Mouse (Mus musculus): ENCODE results near the gene Olfr437. TPM values are rescaled to one million over a fixed set of nuclear protein-coding genes. Genes with fewer than 3 reads are reported as not detected.

Olfr437 gene
- polyA plus RNA-seq, 1 experiment: not detected

DNA sequence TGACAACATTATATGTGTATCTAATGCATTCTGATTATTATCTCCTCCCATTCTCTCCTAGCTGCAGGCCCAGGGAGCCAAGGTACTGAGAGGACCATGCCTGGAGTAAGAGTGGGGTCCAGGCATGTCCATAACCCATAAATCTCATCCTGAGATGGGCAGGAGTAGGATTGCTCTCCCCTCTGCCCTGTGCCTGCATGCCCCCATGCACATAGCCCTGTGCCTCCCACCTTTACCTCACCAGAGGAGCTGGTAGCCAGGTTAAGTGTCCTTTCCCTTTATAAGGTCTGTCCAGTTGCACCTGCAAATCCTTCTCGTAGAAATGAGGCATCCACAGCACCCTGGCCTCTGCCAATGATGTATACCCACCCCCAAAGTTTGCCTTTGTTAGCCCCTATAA, 15.0 kb downstream of the Olfr437 start:
- TF ChIP-seq POLR2AphosphoS2 (IDR thresholded peaks at IDR 0.05; ENCODE audit: insufficient read length, low read depth): no peak
- TF ChIP-seq POLR2A (IDR thresholded peaks at IDR 0.05; ENCODE audit: insufficient read length, low read depth): no peak
- TF ChIP-seq MYOD1 (IDR thresholded peaks at IDR 0.05; ENCODE audit: control insufficient read depth in 1 of 3, insufficient read length in 2 of 3, low read depth in 2 of 3): no peak
- no peak for TF ChIP-seq CEBPB (IDR thresholded peaks at IDR 0.05; ENCODE audit: insufficient read depth, poor library complexity, severe bottlenecking)
- TF ChIP-seq SRF (IDR thresholded peaks at IDR 0.05; ENCODE audit: control insufficient read depth, insufficient read length, low read depth): no peak
- TF ChIP-seq USF1 (IDR thresholded peaks at IDR 0.05; ENCODE audit: low read depth): no peak
- no peak for TF ChIP-seq E2F4 (IDR thresholded peaks at IDR 0.05; ENCODE audit: insufficient read depth)
- no peak for TF ChIP-seq TCF12 (IDR thresholded peaks at IDR 0.05; ENCODE audit: insufficient read depth, poor library complexity, severe bottlenecking)
- no peak for TF ChIP-seq MAX (IDR thresholded peaks at IDR 0.05; ENCODE audit: low read depth)
- TF ChIP-seq REST (IDR thresholded peaks at IDR 0.05; ENCODE audit: insufficient read depth, insufficient read length): no peak
- TF ChIP-seq MYOG (IDR thresholded peaks at IDR 0.05; ENCODE audit: control insufficient read depth in 1 of 3, insufficient read depth in 1 of 3, insufficient read length in 2 of 3, low read depth in 2 of 3): no peak
- TF ChIP-seq TCF3 (IDR thresholded peaks at IDR 0.05; ENCODE audit: insufficient read length, low read depth): no peak
- no peaks in the 10 kb centered on the region for H3K36me3 ChIP-seq (ENCODE audit: control insufficient read depth, insufficient read depth)
- no peaks in the 10 kb centered on the region for H3K79me2 ChIP-seq (ENCODE audit: control insufficient read depth, insufficient read depth)

GRCm38 (mm10) chr6:43178584-43179501, 15.8 kb downstream of the Olfr437 start:
- TF ChIP-seq MAX (IDR thresholded peaks at IDR 0.05; ENCODE audit: low read depth) (no peak), E2F4 (IDR thresholded peaks at IDR 0.05; ENCODE audit: insufficient read depth) (no peak), MYOD1 (IDR thresholded peaks at IDR 0.05; ENCODE audit: control insufficient read depth in 1 of 3, insufficient read length in 2 of 3, low read depth in 2 of 3) (no peak), TCF12 (IDR thresholded peaks at IDR 0.05; ENCODE audit: insufficient read depth, poor library complexity, severe bottlenecking) (no peak), TCF3 (IDR thresholded peaks at IDR 0.05; ENCODE audit: insufficient read length, low read depth) (no peak), CEBPB (IDR thresholded peaks at IDR 0.05; ENCODE audit: insufficient read depth, poor library complexity, severe bottlenecking) (no peak)
- H3K4me3 ChIP-seq: no peak overlapping the region
- H3K79me2 ChIP-seq (ENCODE audit: control insufficient read depth, insufficient read depth): no peaks in the 10 kb centered on the region
- H3K36me3 ChIP-seq (ENCODE audit: control insufficient read depth, insufficient read depth): no peaks in the 10 kb centered on the region
- no peak overlapping the region for H3K4me2 ChIP-seq (ENCODE audit: low read depth)
- no peak overlapping the region for H3ac ChIP-seq (ENCODE audit: control insufficient read depth, insufficient read length)
- no peaks in the 10 kb centered on the region for H3K27me3 ChIP-seq (ENCODE audit: control insufficient read depth, insufficient read depth, insufficient read length)

More for the DNA sequence above, 15.0 kb downstream of the Olfr437 start:
- Histone ChIP-seq H3ac (ENCODE audit: control insufficient read depth, insufficient read length) (no peak overlapping the region), H3K27me3 (ENCODE audit: control insufficient read depth, insufficient read depth, insufficient read length) (no peaks in the 10 kb centered on the region), H3K4me3 (no peak overlapping the region), H3K4me2 (ENCODE audit: low read depth) (no peak overlapping the region)

- no peak for TF ChIP-seq TCF12 (IDR thresholded peaks at IDR 0.05; ENCODE audit: insufficient read depth, poor library complexity, severe bottlenecking)
- TF ChIP-seq E2F4 (IDR thresholded peaks at IDR 0.05; ENCODE audit: insufficient read depth): no peak
Observed at GRCm38 (mm10) chr6:43190986-43191385, 27.9 kb downstream of the Olfr437 start.

GRCm38 (mm10) chr6:43196781-43197180, 33.7 kb downstream of the Olfr437 start, which contains the start of gene Olfr435:
Gene Olfr435 (plus strand): TSS chr6:43197146.
- Histone ChIP-seq H3K79me2 (ENCODE audit: control insufficient read depth, insufficient read depth) (no peaks in the 10 kb centered on the region), H3K27me3 (ENCODE audit: control insufficient read depth, insufficient read depth, insufficient read length) (no peaks in the 10 kb centered on the region), H3K4me2 (ENCODE audit: low read depth) (no peak within 1 kb of the TSS), H3ac (ENCODE audit: control insufficient read depth, insufficient read length) (no peak within 1 kb of the TSS), H3K4me3 (no peak within 1 kb of the TSS), H3K36me3 (ENCODE audit: control insufficient read depth, insufficient read depth) (no peaks in the 10 kb centered on the region)
- TF ChIP-seq POLR2A (IDR thresholded peaks at IDR 0.05; ENCODE audit: insufficient read length, low read depth) (no peak), TCF3 (IDR thresholded peaks at IDR 0.05; ENCODE audit: insufficient read length, low read depth) (no peak), MYOD1 (IDR thresholded peaks at IDR 0.05; ENCODE audit: control insufficient read depth in 1 of 3, insufficient read length in 2 of 3, low read depth in 2 of 3) (no peak), E2F4 (IDR thresholded peaks at IDR 0.05; ENCODE audit: insufficient read depth) (no peak), REST (IDR thresholded peaks at IDR 0.05; ENCODE audit: insufficient read depth, insufficient read length) (no peak), TCF12 (IDR thresholded peaks at IDR 0.05; ENCODE audit: insufficient read depth, poor library complexity, severe bottlenecking) (no peak), SRF (IDR thresholded peaks at IDR 0.05; ENCODE audit: control insufficient read depth, insufficient read length, low read depth) (no peak), POLR2AphosphoS2 (IDR thresholded peaks at IDR 0.05; ENCODE audit: insufficient read length, low read depth) (no peak), MAX (IDR thresholded peaks at IDR 0.05; ENCODE audit: low read depth) (no peak), USF1 (IDR thresholded peaks at IDR 0.05; ENCODE audit: low read depth) (no peak), MYOG (IDR thresholded peaks at IDR 0.05; ENCODE audit: control insufficient read depth in 1 of 3, insufficient read depth in 1 of 3, insufficient read length in 2 of 3, low read depth in 2 of 3) (no peak), CEBPB (IDR thresholded peaks at IDR 0.05; ENCODE audit: insufficient read depth, poor library complexity, severe bottlenecking) (no peak)

More at GRCm38 (mm10) chr6:43190986-43191385, 27.9 kb downstream of the Olfr437 start:
- H3K79me2 ChIP-seq (ENCODE audit: control insufficient read depth, insufficient read depth): no peaks in the 10 kb centered on the region
- no peak overlapping the region for H3K4me3 ChIP-seq
- no peaks in the 10 kb centered on the region for H3K36me3 ChIP-seq (ENCODE audit: control insufficient read depth, insufficient read depth)
- no peak overlapping the region for H3K4me2 ChIP-seq (ENCODE audit: low read depth)
- H3ac ChIP-seq (ENCODE audit: control insufficient read depth, insufficient read length): no peak overlapping the region
- no peaks in the 10 kb centered on the region for H3K27me3 ChIP-seq (ENCODE audit: control insufficient read depth, insufficient read depth, insufficient read length)

DNA sequence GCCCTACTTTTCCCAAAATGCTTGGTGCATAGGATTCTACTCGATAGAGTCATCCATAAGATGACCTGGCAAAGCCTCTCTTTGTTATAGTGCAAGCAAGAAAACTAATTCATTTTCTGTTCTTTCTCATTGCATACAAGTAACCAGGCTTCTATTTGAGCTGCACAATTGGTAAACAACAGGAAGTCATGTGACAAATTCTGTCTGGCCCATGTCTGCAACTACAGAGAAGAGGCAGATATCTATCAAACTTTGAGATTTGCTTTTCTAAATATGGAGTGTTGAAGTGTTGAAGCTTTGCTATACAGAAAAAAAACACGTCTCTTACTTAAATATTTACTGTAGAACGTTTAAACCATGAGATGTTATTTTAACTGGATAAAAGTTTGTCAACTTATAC, 35.0 kb downstream of the Olfr437 start:
- no peak overlapping the region for H3K4me3 ChIP-seq
- H3K4me2 ChIP-seq (ENCODE audit: low read depth): no peak overlapping the region
- H3K79me2 ChIP-seq (ENCODE audit: control insufficient read depth, insufficient read depth): no peaks in the 10 kb centered on the region
- H3K36me3 ChIP-seq (ENCODE audit: control insufficient read depth, insufficient read depth): no peaks in the 10 kb centered on the region
- no peaks in the 10 kb centered on the region for H3K27me3 ChIP-seq (ENCODE audit: control insufficient read depth, insufficient read depth, insufficient read length)
- H3ac ChIP-seq (ENCODE audit: control insufficient read depth, insufficient read length): no peak overlapping the region
- TF ChIP-seq CEBPB (IDR thresholded peaks at IDR 0.05; ENCODE audit: insufficient read depth, poor library complexity, severe bottlenecking): no peak
- TF ChIP-seq MYOG (IDR thresholded peaks at IDR 0.05; ENCODE audit: control insufficient read depth in 1 of 3, insufficient read depth in 1 of 3, insufficient read length in 2 of 3, low read depth in 2 of 3): no peak
- no peak for TF ChIP-seq MYOD1 (IDR thresholded peaks at IDR 0.05; ENCODE audit: control insufficient read depth in 1 of 3, insufficient read length in 2 of 3, low read depth in 2 of 3)
- TF ChIP-seq POLR2AphosphoS2 (IDR thresholded peaks at IDR 0.05; ENCODE audit: insufficient read length, low read depth): no peak
- TF ChIP-seq REST (IDR thresholded peaks at IDR 0.05; ENCODE audit: insufficient read depth, insufficient read length): no peak
- TF ChIP-seq SRF (IDR thresholded peaks at IDR 0.05; ENCODE audit: control insufficient read depth, insufficient read length, low read depth): no peak
- no peak for TF ChIP-seq TCF3 (IDR thresholded peaks at IDR 0.05; ENCODE audit: insufficient read length, low read depth)
- no peak for TF ChIP-seq E2F4 (IDR thresholded peaks at IDR 0.05; ENCODE audit: insufficient read depth)
- TF ChIP-seq TCF12 (IDR thresholded peaks at IDR 0.05; ENCODE audit: insufficient read depth, poor library complexity, severe bottlenecking): no peak
